Mouse (Mus musculus) limb, embryonic 15.5 days (tissue): ENCODE measurements around the gene Pan3. TPM values are rescaled to one million over a fixed set of nuclear protein-coding genes. Genes with fewer than 3 reads are reported as not detected.

Source experiments
- polyA plus RNA-seq: library from polyadenylated mRNA; unstranded; fragments of >200 nt; fragmentation: Nextera tagmentation; extraction: Ambion mirVana; gene quantifications from 2 replicates; pipeline ENCODE4 v1.2.1, GENCODE M21; 2015

Pan3 gene
- polyA plus RNA-seq, 1 experiment from 2014 or later, result 70.8 TPM

Other genes with a start within 250 kb of the Pan3 start
- not detected in 2 replicates for gene Gsx1, start 241.5 kb upstream of the Pan3 start, polyA plus RNA-seq
- gene Pdx1, start 160.2 kb upstream of the Pan3 start, polyA plus RNA-seq, result not detected in 2 replicates
- gene Cdx2, start 122.9 kb upstream of the Pan3 start, polyA plus RNA-seq, result not detected in 2 replicates
- not detected in 2 replicates for gene Urad, start 107.7 kb upstream of the Pan3 start, polyA plus RNA-seq
- gene Flt3, start 29.7 kb upstream of the Pan3 start, polyA plus RNA-seq, result 0.14 and 0.27 TPM in 2 replicates